Comparison of ENCODE assay signal across 18 mouse cellular contexts in genomic region chr7:44810365-44810764, GRCm38 (mm10). TPM values are rescaled to one million over a fixed set of nuclear protein-coding genes. Genes with fewer than 3 reads are reported as not detected.
DNase-seq lines count a peak whose midpoint lies in the region; TF ChIP-seq lines count a peak whose summit lies in the region.
"Had no signal": no experiment of that assay in that cellular context is flagged by ENCODE, and none has a peak within 500 bp of the region (broad histone marks: within the 10 kb centered on the region; RNA-seq: fewer than 3 reads in every experiment).

No protein-coding gene starts in this region.

- peak; percentile 1 for DNase-seq in embryo, embryonic 10 days (ENCODE audit: low spot score)
- DNase-seq in embryo, embryonic 10.5 days (ENCODE audit: low spot score): no peak
- peak; percentile 1 for DNase-seq in heart, postnatal 4 days
- DNase-seq in heart, adult 8-10 months (ENCODE audit: low spot score): no peak
- peak; percentile 7 to 13 for DNase-seq in right cerebral cortex, postnatal 10 days (ENCODE audit: low spot score in 2 of 2)
- DNase-seq in right cerebral cortex, postnatal 14 days: no peak
- DNase-seq in thymus, postnatal 14 days: no peak
- DNase-seq: adrenal gland, postnatal 10 days; cerebellum, adult 11 months; cerebellum, adult 8-10 months; embryo, embryonic 11 days; gastrocnemius, postnatal 36 days had no signal

- H3K4me2 ChIP-seq in myocyte (ENCODE audit: low read depth): no peak overlapping the region
- H3K4me2 ChIP-seq: embryonic facial prominence, embryonic 15.5 days; heart, embryonic 12.5 days; hindbrain, embryonic 15.5 days had no signal

- TF ChIP-seq POLR2A in myocyte (IDR thresholded peaks at IDR 0.05; ENCODE audit: insufficient read length, low read depth): peak; percentile 10

- peaks cover 4% of the 10 kb centered on the region for H3K27me3 ChIP-seq in myocyte (ENCODE audit: control insufficient read depth, insufficient read depth, insufficient read length)
- H3K27me3 ChIP-seq: embryonic facial prominence, embryonic 15.5 days; heart, embryonic 12.5 days; hindbrain, embryonic 15.5 days had no signal

- peaks cover 20% of the 10 kb centered on the region for H3K79me2 ChIP-seq in myocyte (ENCODE audit: control insufficient read depth, insufficient read depth)

- no peak overlapping the region for H3K4me3 ChIP-seq in myocyte
- H3K4me3 ChIP-seq: embryonic facial prominence, embryonic 15.5 days; erythroblast, embryonic 14.5 days; forebrain, embryonic 10.5 days; heart, embryonic 12.5 days; hindbrain, embryonic 15.5 days had no signal

- no peak overlapping the region for H3ac ChIP-seq in myocyte (ENCODE audit: control insufficient read depth, insufficient read length)

- peaks cover 39% of the 10 kb centered on the region for H3K36me3 ChIP-seq in myocyte (ENCODE audit: control insufficient read depth, insufficient read depth)
- H3K36me3 ChIP-seq: hindbrain, embryonic 15.5 days had no signal

TF ChIP-seq in myocyte, 11 proteins besides CTCF, POLR2A, EP300 and RAD21:
- peak; percentile 69 for TF ChIP-seq POLR2AphosphoS2 (IDR thresholded peaks at IDR 0.05; ENCODE audit: insufficient read length, low read depth)
- no peak for TF ChIP-seq TCF3 (IDR thresholded peaks at IDR 0.05; ENCODE audit: insufficient read length, low read depth)
TF ChIP-seq in myocyte: peak in this region for 1.

RNA-seq across cellular contexts. Expression of gene Nup62, which starts 5.5 kb away (rescaled TPM):
- 10 to 100 TPM; 69.3 to 69.9 TPM for total RNA-seq in heart, postnatal 4 days (2021)
- total RNA-seq in heart, adult 8-10 months (2022): 10 to 100 TPM; 18.7 to 32.3 (median 24.4) TPM
- 77.0 TPM for polyA plus RNA-seq in myocyte (2012; fragmentation: generic; extraction: Trizol)

RNA-seq across cellular contexts. Expression of gene Il4i1, which starts 5.8 kb away (rescaled TPM):
- 1 to 10 TPM; 1.4 to 2.0 TPM for total RNA-seq in heart, postnatal 4 days (2021)
- 1 to 10 TPM in 2 of 4 experiments, under 1 TPM in 2; 0.35 to 1.2 (median 0.88) TPM for total RNA-seq in heart, adult 8-10 months (2022)
- 1.9 TPM for polyA plus RNA-seq in myocyte (2012; fragmentation: generic; extraction: Trizol)

RNA-seq across cellular contexts. Expression of gene Atf5, which starts 6.1 kb away (rescaled TPM):
- 10 to 100 TPM; 34.9 to 37.2 TPM for total RNA-seq in heart, postnatal 4 days (2021)
- 10 to 100 TPM; 55.1 to 71.1 (median 64.7) TPM for total RNA-seq in heart, adult 8-10 months (2022)
- 939 TPM for polyA plus RNA-seq in myocyte (2012; fragmentation: generic; extraction: Trizol)

RNA-seq across cellular contexts. Expression of gene Akt1s1, which starts 38.4 kb away (rescaled TPM):
- total RNA-seq in heart, postnatal 4 days (2021): 10 to 100 TPM; 70.6 to 82.6 TPM
- 10 to 100 TPM; 64.3 to 76.2 (median 70.5) TPM for total RNA-seq in heart, adult 8-10 months (2022)
- 200 TPM for polyA plus RNA-seq in myocyte (2012; fragmentation: generic; extraction: Trizol)

RNA-seq across cellular contexts. Expression of gene Tbc1d17, which starts 38.5 kb away (rescaled TPM):
- total RNA-seq in heart, postnatal 4 days (2021): 10 to 100 TPM; 33.0 to 38.0 TPM
- 10 to 100 TPM; 40.7 to 59.5 (median 51.5) TPM for total RNA-seq in heart, adult 8-10 months (2022)
- 53.8 TPM for polyA plus RNA-seq in myocyte (2012; fragmentation: generic; extraction: Trizol)

Comparison
In these comparisons a context has a peak if more than half of its experiments do, and no peak if none do; other contexts are left out.
1. DNase-seq: peak in embryo, embryonic 10 days (single experiment), heart, postnatal 4 days (single experiment) and right cerebral cortex, postnatal 10 days (2 of 2); none in embryo, embryonic 10.5 days (single experiment), heart, adult 8-10 months (single experiment), right cerebral cortex, postnatal 14 days (single experiment) and thymus, postnatal 14 days (single experiment).